Mouse (Mus musculus): ENCODE measurements around the gene Ak2. TPM values are rescaled to one million over a fixed set of nuclear protein-coding genes. Genes with fewer than 3 reads are reported as not detected.

Ak2 gene
- polyA plus RNA-seq, 1 experiment from 2014 or later = 224 TPM

GRCm38 (mm10) chr4:128980890-128981832, 10.6 kb upstream of the Ak2 start:
- DNase-seq (ENCODE audit: low spot score) = no peak
- no peaks in the 10 kb centered on the region for H3K9me3 ChIP-seq
- peaks cover 6% of the 10 kb centered on the region; the same call in 1 of the 2 replicates for H3K4me1 ChIP-seq
- no peak overlapping the region for H3K27ac ChIP-seq (replicated peaks)
- no peaks in the 10 kb centered on the region for H3K27me3 ChIP-seq (replicated peaks; ENCODE audit: low read depth, poor library complexity, severe bottlenecking)
- H3K36me3 ChIP-seq (replicated peaks) = no peaks in the 10 kb centered on the region
- WGBS = 79% methylated on average over 12 of the region's 12 CpGs
- no peak overlapping the region for H3K4me3 ChIP-seq

- Histone ChIP-seq H3K36me3 (replicated peaks) (no peaks in the 10 kb centered on the region), H3K4me1 (peaks cover 6% of the 10 kb centered on the region; the same call in 1 of the 2 replicates), H3K4me3 (no peak overlapping the region), H3K9me3 (no peaks in the 10 kb centered on the region), H3K27ac (replicated peaks) (no peak overlapping the region), H3K27me3 (replicated peaks; ENCODE audit: low read depth, poor library complexity, severe bottlenecking) (no peaks in the 10 kb centered on the region)
- DNase-seq (ENCODE audit: low spot score) = no peak
- WGBS = 80% methylated on average over 11 of the region's 11 CpGs
These were observed 10.0 kb upstream of the Ak2 start for GRCm38 (mm10) chr4:128981833-128982180.

DNA sequence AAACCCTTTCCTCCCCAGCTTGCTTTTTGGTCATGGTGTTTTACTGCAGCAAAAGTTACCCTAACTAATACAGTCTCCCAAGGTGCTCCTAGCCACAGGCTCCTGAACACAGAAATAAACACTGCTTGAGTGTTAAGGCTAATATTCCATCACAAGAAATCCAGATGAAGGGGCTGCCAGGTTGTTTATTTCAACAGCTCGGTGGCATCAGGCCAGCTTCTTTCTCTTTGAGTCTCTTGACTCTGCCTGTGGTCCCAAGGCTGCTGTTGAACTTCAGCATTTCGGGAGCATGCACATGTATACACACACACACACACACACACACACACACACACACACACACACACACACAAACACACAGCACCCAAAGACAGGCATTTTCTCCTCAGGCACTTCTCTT, 8.6 kb upstream of the Ak2 start:
- 81% methylated on average over 2 of the region's 2 CpGs for WGBS
- no peak for DNase-seq (ENCODE audit: low spot score)

GRCm38 (mm10) chr4:128983656-128984055, 8.1 kb upstream of the Ak2 start:
- 56% methylated on average over 2 of the region's 2 CpGs for WGBS
- no peaks in the 10 kb centered on the region for H3K36me3 ChIP-seq (replicated peaks)
- DNase-seq (ENCODE audit: low spot score) = no peak
- H3K27ac ChIP-seq (replicated peaks) = no peak overlapping the region
- H3K4me3 ChIP-seq = no peak overlapping the region
- H3K27me3 ChIP-seq (replicated peaks; ENCODE audit: low read depth, poor library complexity, severe bottlenecking) = no peaks in the 10 kb centered on the region
- H3K9me3 ChIP-seq = no peaks in the 10 kb centered on the region
- H3K4me1 ChIP-seq = 0 out of 2 replicates have a peak, but pooled peaks cover 2% of the 10 kb centered on the region

More for the DNA sequence above, 8.6 kb upstream of the Ak2 start:
- no peaks in the 10 kb centered on the region for H3K27me3 ChIP-seq (replicated peaks; ENCODE audit: low read depth, poor library complexity, severe bottlenecking)
- H3K9me3 ChIP-seq = no peaks in the 10 kb centered on the region
- H3K36me3 ChIP-seq (replicated peaks) = no peaks in the 10 kb centered on the region
- H3K4me1 ChIP-seq = peaks cover 6% of the 10 kb centered on the region; the same call in 1 of the 2 replicates
- H3K27ac ChIP-seq (replicated peaks) = no peak overlapping the region
- H3K4me3 ChIP-seq = no peak overlapping the region

- H3K27me3 ChIP-seq (replicated peaks; ENCODE audit: low read depth, poor library complexity, severe bottlenecking) = no peaks in the 10 kb centered on the region
- H3K36me3 ChIP-seq (replicated peaks) = no peaks in the 10 kb centered on the region
- WGBS = 81% methylated on average over 3 of the region's 3 CpGs
- H3K4me1 ChIP-seq = no peaks in the 10 kb centered on the region
- DNase-seq (ENCODE audit: low spot score) = no peak
- no peak overlapping the region for H3K4me3 ChIP-seq
- H3K9me3 ChIP-seq = no peaks in the 10 kb centered on the region
- H3K27ac ChIP-seq (replicated peaks) = no peak overlapping the region
These were observed 7.2 kb upstream of the Ak2 start for GRCm38 (mm10) chr4:128984600-128984999.

GRCm38 (mm10) chr4:128988911-128989310, 2.8 kb upstream of the Ak2 start:
- Histone ChIP-seq H3K4me1 (peaks cover 15% of the 10 kb centered on the region), H3K27ac (replicated peaks) (no peak overlapping the region), H3K36me3 (replicated peaks) (no peaks in the 10 kb centered on the region), H3K27me3 (replicated peaks; ENCODE audit: low read depth, poor library complexity, severe bottlenecking) (no peaks in the 10 kb centered on the region), H3K9me3 (no peaks in the 10 kb centered on the region), H3K4me3 (no peak overlapping the region)
- no peak for DNase-seq (ENCODE audit: low spot score)
- WGBS = 63% methylated on average over 3 of the region's 3 CpGs

DNA sequence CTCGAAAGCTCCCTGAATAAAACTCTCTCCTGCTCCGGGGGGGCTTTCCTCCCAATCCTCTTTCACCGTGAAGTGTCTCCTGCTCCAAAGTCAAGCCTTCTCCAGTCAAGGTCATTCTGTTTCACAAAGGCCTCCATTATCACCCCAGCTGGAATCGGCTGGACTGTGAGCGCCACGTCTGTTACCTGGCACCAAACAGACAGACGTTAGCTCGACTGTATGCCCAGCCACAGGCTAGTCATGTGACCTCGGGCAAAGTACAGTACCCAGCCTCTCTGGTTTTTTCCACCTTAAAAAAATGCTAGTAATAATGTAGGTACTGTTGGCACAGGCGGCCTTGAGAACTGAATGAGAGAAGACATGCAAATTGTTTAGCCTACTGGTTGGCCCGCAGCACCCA, 2.1 kb upstream of the Ak2 start:
- H3K4me1 ChIP-seq = peaks cover 23% of the 10 kb centered on the region
- DNase-seq (ENCODE audit: low spot score) = no peak
- H3K27me3 ChIP-seq (replicated peaks; ENCODE audit: low read depth, poor library complexity, severe bottlenecking) = no peaks in the 10 kb centered on the region
- 68% methylated on average over 11 of the region's 11 CpGs for WGBS
- no peak overlapping the region for H3K27ac ChIP-seq (replicated peaks)
- no peak overlapping the region for H3K4me3 ChIP-seq
- H3K36me3 ChIP-seq (replicated peaks) = no peaks in the 10 kb centered on the region
- H3K9me3 ChIP-seq = no peaks in the 10 kb centered on the region

DNA sequence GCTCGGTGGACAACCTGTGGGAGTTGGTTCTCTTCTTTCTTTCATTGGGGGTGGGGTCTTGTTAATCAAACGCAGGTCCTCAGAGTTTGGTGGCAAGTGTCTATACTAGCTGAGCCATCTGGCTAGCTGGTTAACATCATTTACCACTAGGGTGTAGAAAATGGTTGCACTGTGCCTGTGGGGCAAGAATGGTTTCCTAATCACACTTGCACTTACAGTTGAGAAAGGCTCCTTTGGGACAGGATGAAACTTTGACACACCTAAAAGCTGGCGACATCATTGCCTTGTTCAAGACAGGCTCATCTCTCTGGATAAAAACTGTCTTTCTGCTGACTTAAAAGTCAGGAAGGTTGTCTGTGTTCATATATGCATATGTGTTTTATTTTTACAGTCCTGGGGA, 418 bp downstream of the Ak2 start:
- Histone ChIP-seq H3K4me1 (peaks cover 26% of the 10 kb centered on the region), H3K27ac (replicated peaks) (no peak overlapping the region), H3K36me3 (replicated peaks) (peaks cover 21% of the 10 kb centered on the region), H3K9me3 (no peaks in the 10 kb centered on the region), H3K27me3 (replicated peaks; ENCODE audit: low read depth, poor library complexity, severe bottlenecking) (no peaks in the 10 kb centered on the region), H3K4me3 (no peak overlapping the region; the same call in 1 of the 2 replicates)
- no peak for DNase-seq (ENCODE audit: low spot score)
- 85% methylated on average over 3 of the region's 3 CpGs for WGBS

DNA sequence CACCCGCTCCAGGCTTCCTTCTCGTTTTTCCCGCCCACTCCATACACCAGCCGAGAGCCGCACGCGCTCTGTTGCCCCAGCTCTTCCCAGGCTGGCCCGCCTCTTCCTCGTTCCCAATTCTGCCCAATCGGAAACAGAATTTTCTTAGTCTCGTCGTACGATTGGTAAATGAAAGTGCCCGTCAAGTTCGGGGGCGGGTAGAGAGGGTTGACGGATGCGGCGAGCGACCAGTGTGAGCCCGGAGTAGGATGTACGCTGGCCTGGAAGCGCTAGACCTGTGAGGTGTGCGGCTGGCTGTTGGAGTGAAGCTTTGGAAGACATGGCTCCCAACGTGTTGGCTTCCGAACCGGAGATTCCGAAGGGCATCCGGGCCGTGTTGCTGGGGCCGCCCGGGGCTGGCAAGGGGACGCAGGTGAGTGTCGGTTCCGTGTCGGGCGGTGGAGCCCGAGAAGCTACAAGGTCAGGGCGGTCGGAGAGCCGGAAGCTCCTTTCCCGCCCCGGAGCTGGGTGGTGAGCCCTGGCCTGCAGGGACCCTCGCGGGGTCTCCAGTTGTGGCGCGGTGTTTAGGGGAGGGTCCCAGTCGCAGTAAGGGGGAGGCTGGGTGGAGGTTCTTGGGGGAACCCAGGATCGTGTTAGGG, 1.4 kb downstream of the Ak2 start:
- peak; percentile 97 for DNase-seq (ENCODE audit: low spot score)
- Histone ChIP-seq H3K36me3 (replicated peaks) (peaks cover 29% of the 10 kb centered on the region), H3K27ac (replicated peaks) (peak overlapping the region; percentile 91), H3K9me3 (no peaks in the 10 kb centered on the region), H3K4me3 (peak overlapping the region; percentile 94), H3K27me3 (replicated peaks; ENCODE audit: low read depth, poor library complexity, severe bottlenecking) (no peaks in the 10 kb centered on the region), H3K4me1 (peaks cover 26% of the 10 kb centered on the region)
- WGBS = under 1% methylated on average over 49 of the region's 49 CpGs

DNA sequence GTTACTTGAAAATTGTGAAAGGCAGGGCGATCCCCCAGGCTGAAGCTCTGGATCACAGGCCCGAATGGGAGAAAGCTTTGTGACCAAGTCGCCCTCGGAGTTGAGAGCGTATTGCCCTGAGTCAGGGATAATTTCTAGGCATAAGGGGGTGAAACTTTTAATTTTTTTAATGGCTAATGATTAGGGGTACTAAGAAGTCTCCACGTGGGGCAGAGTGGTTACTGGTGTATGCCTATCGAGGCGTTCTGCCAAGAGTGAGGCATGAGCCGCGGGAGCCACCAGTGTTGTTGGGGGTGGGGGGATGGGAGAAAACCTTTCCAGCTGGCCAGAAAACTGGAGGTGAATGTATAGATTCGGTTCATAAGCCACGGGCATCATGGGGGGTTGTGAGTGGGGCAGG, 1.9 kb downstream of the Ak2 start:
- H3K27me3 ChIP-seq (replicated peaks; ENCODE audit: low read depth, poor library complexity, severe bottlenecking) = no peaks in the 10 kb centered on the region
- no peaks in the 10 kb centered on the region for H3K9me3 ChIP-seq
- H3K36me3 ChIP-seq (replicated peaks) = peaks cover 34% of the 10 kb centered on the region
- H3K27ac ChIP-seq (replicated peaks) = peak overlapping the region; percentile 91
- DNase-seq (ENCODE audit: low spot score) = no peak
- peaks cover 26% of the 10 kb centered on the region for H3K4me1 ChIP-seq
- WGBS = 3% methylated on average over 12 of the region's 12 CpGs
- H3K4me3 ChIP-seq = peak overlapping the region; percentile 94

DNA sequence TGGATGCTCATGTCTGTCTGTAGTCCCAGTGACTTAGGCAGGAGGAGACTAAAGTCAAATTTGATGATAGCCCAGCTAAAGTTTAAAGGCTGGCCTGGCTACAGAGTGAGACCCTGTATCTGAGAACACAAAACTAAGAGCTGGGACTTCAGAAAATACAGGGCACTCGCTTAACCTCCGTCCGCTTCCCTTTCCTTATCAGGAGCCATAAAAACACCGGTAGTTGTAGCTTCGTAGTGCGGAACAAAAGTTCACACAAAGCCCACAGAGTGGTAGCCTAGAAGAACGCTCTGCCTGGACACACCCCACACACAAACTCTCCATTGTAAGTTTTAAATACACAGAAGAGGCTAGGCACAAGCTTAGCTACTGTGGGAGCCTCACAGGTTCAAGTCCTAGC, 3.5 kb downstream of the Ak2 start:
- no peaks in the 10 kb centered on the region for H3K27me3 ChIP-seq (replicated peaks; ENCODE audit: low read depth, poor library complexity, severe bottlenecking)
- no peak overlapping the region for H3K27ac ChIP-seq (replicated peaks)
- peaks cover 50% of the 10 kb centered on the region for H3K36me3 ChIP-seq (replicated peaks)
- no peak for DNase-seq (ENCODE audit: low spot score)
- H3K4me1 ChIP-seq = peaks cover 26% of the 10 kb centered on the region
- H3K4me3 ChIP-seq = no peak overlapping the region
- no peaks in the 10 kb centered on the region for H3K9me3 ChIP-seq
- WGBS = 94% methylated on average over 7 of the region's 7 CpGs

GRCm38 (mm10) chr4:128997258-128997657, 5.5 kb downstream of the Ak2 start:
- H3K36me3 ChIP-seq (replicated peaks) = peaks cover 70% of the 10 kb centered on the region
- no peak overlapping the region for H3K4me3 ChIP-seq
- WGBS = 89% methylated on average over 8 of the region's 8 CpGs
- no peaks in the 10 kb centered on the region for H3K9me3 ChIP-seq
- no peaks in the 10 kb centered on the region for H3K27me3 ChIP-seq (replicated peaks; ENCODE audit: low read depth, poor library complexity, severe bottlenecking)
- no peak overlapping the region for H3K27ac ChIP-seq (replicated peaks)
- DNase-seq (ENCODE audit: low spot score) = no peak
- H3K4me1 ChIP-seq = peaks cover 25% of the 10 kb centered on the region

GRCm38 (mm10) chr4:128998401-128998800, 6.6 kb downstream of the Ak2 start:
- Histone ChIP-seq H3K27me3 (replicated peaks; ENCODE audit: low read depth, poor library complexity, severe bottlenecking) (no peaks in the 10 kb centered on the region), H3K36me3 (replicated peaks) (peaks cover 82% of the 10 kb centered on the region)
- 89% methylated on average over 8 of the region's 8 CpGs for WGBS

More at GRCm38 (mm10) chr4:128998401-128998800, 6.6 kb downstream of the Ak2 start:
- Histone ChIP-seq H3K27ac (replicated peaks) (no peak overlapping the region), H3K4me1 (peaks cover 16% of the 10 kb centered on the region), H3K4me3 (no peak overlapping the region), H3K9me3 (no peaks in the 10 kb centered on the region)
- no peak for DNase-seq (ENCODE audit: low spot score)

Measured in embryonic facial prominence, embryonic 10.5 days (tissue).